Mouse (Mus musculus) heart, embryonic 11.5 days (tissue): ENCODE results near the gene Actr3. TPM values are rescaled to one million over a fixed set of nuclear protein-coding genes. Genes with fewer than 3 reads are reported as not detected.

ENCODE experiments used
- ATAC-seq: fragments of 200-750 bp; cut with Nextera tagmentation; replicated peaks from 2 replicates; pipeline ENCODE4 v1.8.0; 2017; ENCODE audit warnings: moderate library complexity; ENCODE audit not compliant: insufficient number of reproducible peaks, low FRiP score, low TSS enrichment
- H3K27ac ChIP-seq: fragments of 300-500 bp; sonication (generic); 2 replicates; pipeline ENCODE4 v1.5.1; 2014; ENCODE audit warnings: mild to moderate bottlenecking, low read depth, low read length
- H3K27me3 ChIP-seq: fragments of 300-500 bp; sonication (generic); 2 replicates; pipeline ENCODE4 v1.6.1; 2014; ENCODE audit warnings: mild to moderate bottlenecking, low read length, mixed read lengths; ENCODE audit not compliant: control insufficient read depth, insufficient read depth
- H3K36me3 ChIP-seq: fragments of 300-500 bp; sonication (generic); 2 replicates; pipeline ENCODE4 v1.6.1; 2014; ENCODE audit warnings: mild to moderate bottlenecking, low read length, moderate library complexity, mixed read lengths; ENCODE audit not compliant: control insufficient read depth, insufficient read depth
- H3K4me1 ChIP-seq: fragments of 300-500 bp; sonication (generic); 2 replicates; pipeline ENCODE4 v1.6.1; 2014; ENCODE audit warnings: low read length; ENCODE audit not compliant: control insufficient read depth, insufficient read depth
- H3K4me2 ChIP-seq: fragments of 300-500 bp; sonication (generic); 2 replicates; pipeline ENCODE4 v1.6.1; 2014; ENCODE audit warnings: mild to moderate bottlenecking, moderate library complexity
- H3K4me3 ChIP-seq: fragments of 300-500 bp; sonication (generic); 2 replicates; pipeline ENCODE4 v1.5.1; 2014; ENCODE audit warnings: low read depth, low read length
- H3K9ac ChIP-seq: fragments of 300-500 bp; sonication (generic); 2 replicates; pipeline ENCODE4 v1.6.1; 2014; ENCODE audit warnings: mild to moderate bottlenecking, low read depth, low read length, moderate library complexity
- H3K9me3 ChIP-seq: fragments of 300-500 bp; sonication (generic); replicated peaks from 2 replicates; pipeline ENCODE4 v1.6.1; 2016; ENCODE audit warnings: low read length; ENCODE audit not compliant: control insufficient read depth
- WGBS: fragments of 180-500 bp; shearing (Covaris S2); extraction: QIAGEN DNeasy Blood & Tissue Kit; methylation state at CpG from one replicate; pipeline ENCODE4 v1.1.7; 2014; ENCODE audit not compliant: insufficient replicate concordance; 5-methylcytosine and 5-hydroxymethylcytosine counted together
- polyA plus RNA-seq: library from polyadenylated mRNA; unstranded; fragments of >200 nt; fragmentation: Nextera tagmentation; extraction: Ambion mirVana; gene quantifications from 2 replicates; pipeline ENCODE4 v1.2.1, GENCODE M21; 2014

The Actr3 gene
- polyA plus RNA-seq, 1 experiment from 2014 or later, result 286 TPM

DNA sequence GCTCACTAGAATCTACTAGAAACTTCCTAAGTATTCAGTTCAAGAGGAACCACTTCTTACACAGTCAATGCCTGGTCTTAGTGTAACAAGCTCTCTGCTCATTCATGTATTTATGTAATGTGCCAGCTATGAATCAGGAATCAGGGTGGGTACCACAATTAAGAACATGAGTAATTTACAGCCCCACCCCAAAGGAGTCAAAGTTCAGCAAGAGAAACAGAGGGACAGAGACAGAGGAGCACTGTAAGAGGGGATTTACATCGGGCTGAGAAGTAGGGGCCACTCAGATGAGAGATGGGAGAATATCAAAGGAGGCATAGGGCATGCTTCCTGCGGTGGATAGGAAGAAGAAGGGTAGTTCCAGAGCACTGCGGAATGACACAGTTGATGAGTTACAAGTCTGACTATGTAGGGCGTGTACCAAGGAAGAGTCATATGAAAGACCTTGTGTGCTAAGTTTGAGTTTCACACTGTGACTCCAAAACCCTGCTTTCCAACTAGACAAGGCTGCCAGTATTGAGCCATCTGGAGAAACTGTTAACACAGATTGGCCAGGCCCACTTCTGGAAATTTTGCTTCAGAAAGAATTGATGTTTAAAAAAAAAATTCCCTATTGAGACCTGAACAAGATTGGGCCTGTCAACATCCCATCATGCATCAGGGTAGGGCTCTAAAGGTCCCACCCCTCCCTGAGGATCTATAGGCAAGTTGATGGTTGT lies 14.9 kb upstream of the Actr3 start:
- 74% methylated on average over 4 of the region's 4 CpGs for WGBS
- peaks cover 3% of the 10 kb centered on the region; the same call in 1 of the 2 replicates for H3K9me3 ChIP-seq
- no peak overlapping the region for H3K4me2 ChIP-seq

DNA sequence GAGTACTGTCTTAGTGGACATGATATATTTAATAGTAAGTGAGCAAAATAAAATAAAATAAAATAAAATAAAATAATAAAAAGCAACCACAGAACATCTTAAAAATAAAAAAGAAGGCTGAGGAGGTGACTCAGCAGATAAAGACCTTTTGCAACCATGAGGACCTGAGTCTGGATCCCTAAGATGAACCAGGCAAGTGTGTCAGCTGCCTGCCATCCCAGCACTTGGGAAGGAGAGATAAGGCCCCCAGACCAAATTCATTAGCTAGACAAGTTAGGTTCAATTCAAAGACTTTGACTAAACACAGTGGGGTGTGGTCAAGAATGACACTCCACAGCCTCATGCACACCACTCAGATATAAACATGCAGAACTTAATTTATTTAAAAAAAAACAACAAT lies 12.4 kb upstream of the Actr3 start:
- H3K27me3 ChIP-seq, result no peaks in the 10 kb centered on the region
- no peak for ATAC-seq
- H3K27ac ChIP-seq, result no peak overlapping the region

More for the DNA sequence above, 14.9 kb upstream of the Actr3 start:
- Histone ChIP-seq H3K4me1 (no peaks in the 10 kb centered on the region), H3K27ac (no peak overlapping the region), H3K36me3 (no peaks in the 10 kb centered on the region), H3K9ac (no peak overlapping the region), H3K27me3 (no peaks in the 10 kb centered on the region), H3K4me3 (no peak overlapping the region)
- ATAC-seq, result no peak

GRCm38 (mm10) chr1:125441679-125442078 lies 6.2 kb upstream of the Actr3 start:
- H3K27ac ChIP-seq, result no peak overlapping the region
- WGBS, result 61% methylated on average over 7 of the region's 7 CpGs
- H3K4me2 ChIP-seq, result no peak overlapping the region
- ATAC-seq, result no peak
- no peaks in the 10 kb centered on the region for H3K4me1 ChIP-seq
- H3K9ac ChIP-seq, result no peak overlapping the region
- no peak overlapping the region for H3K4me3 ChIP-seq
- H3K27me3 ChIP-seq, result no peaks in the 10 kb centered on the region
- H3K36me3 ChIP-seq, result no peaks in the 10 kb centered on the region
- no peaks in the 10 kb centered on the region for H3K9me3 ChIP-seq

More for the DNA sequence above, 12.4 kb upstream of the Actr3 start:
- Histone ChIP-seq H3K9ac (no peak overlapping the region), H3K4me2 (no peak overlapping the region), H3K4me3 (no peak overlapping the region), H3K36me3 (no peaks in the 10 kb centered on the region), H3K9me3 (peaks cover 3% of the 10 kb centered on the region; the same call in 1 of the 2 replicates), H3K4me1 (no peaks in the 10 kb centered on the region)

DNA sequence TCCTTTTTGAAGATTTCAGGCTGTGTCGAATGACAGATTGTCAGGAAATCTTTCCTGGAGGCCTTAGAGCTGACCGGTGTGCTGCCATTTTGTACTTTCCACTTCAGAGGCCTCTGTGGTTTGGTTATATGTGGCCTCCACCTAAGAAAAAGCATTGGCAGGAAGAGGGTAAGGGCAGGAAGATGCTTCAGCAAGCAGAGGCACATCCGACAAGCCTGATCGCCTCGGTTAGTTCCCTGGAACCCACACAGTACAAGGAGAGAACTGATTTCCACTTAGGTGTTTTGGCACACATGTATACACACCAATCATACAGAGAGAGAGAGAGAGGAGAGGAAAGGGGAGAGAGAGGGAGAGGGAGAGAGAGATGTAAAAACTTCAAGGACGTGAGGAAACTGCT lies 5.7 kb upstream of the Actr3 start:
- ATAC-seq, result no peak
- Histone ChIP-seq H3K4me3 (no peak overlapping the region), H3K4me2 (no peak overlapping the region), H3K4me1 (no peaks in the 10 kb centered on the region), H3K27ac (no peak overlapping the region), H3K36me3 (no peaks in the 10 kb centered on the region), H3K9ac (no peak overlapping the region), H3K9me3 (no peaks in the 10 kb centered on the region), H3K27me3 (no peaks in the 10 kb centered on the region)
- WGBS, result 76% methylated on average over 6 of the region's 6 CpGs

GRCm38 (mm10) chr1:125439556-125439955 lies 4.0 kb upstream of the Actr3 start:
- WGBS, result 92% methylated on average over 3 of the region's 3 CpGs
- H3K27me3 ChIP-seq, result no peaks in the 10 kb centered on the region
- H3K9ac ChIP-seq, result no peak overlapping the region
- no peak for ATAC-seq
- H3K36me3 ChIP-seq, result no peaks in the 10 kb centered on the region
- H3K27ac ChIP-seq, result no peak overlapping the region
- no peaks in the 10 kb centered on the region for H3K4me1 ChIP-seq
- no peaks in the 10 kb centered on the region for H3K9me3 ChIP-seq
- no peak overlapping the region for H3K4me3 ChIP-seq
- no peak overlapping the region for H3K4me2 ChIP-seq

DNA sequence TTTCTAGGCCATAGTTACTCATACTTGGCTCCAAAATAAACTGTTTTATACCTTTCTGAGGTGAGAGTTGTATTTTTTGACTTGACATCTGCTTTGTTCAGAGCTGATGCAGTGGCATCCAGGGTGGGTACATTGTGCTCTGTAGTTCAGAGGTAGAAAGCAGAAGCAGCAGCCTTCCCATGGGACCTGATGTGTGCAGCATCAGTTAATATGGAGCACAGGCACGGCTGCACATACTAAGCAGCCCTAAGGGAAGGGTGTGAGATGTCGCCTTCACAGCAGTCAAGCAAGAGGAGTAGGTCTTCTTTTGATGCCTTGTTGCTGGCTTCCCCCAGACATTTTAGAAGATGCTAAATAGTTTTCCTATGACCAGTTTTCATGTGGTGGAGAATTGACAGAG lies 3.3 kb upstream of the Actr3 start:
- no peaks in the 10 kb centered on the region for H3K36me3 ChIP-seq
- WGBS, result 77% methylated on average over 2 of the region's 2 CpGs

DNA sequence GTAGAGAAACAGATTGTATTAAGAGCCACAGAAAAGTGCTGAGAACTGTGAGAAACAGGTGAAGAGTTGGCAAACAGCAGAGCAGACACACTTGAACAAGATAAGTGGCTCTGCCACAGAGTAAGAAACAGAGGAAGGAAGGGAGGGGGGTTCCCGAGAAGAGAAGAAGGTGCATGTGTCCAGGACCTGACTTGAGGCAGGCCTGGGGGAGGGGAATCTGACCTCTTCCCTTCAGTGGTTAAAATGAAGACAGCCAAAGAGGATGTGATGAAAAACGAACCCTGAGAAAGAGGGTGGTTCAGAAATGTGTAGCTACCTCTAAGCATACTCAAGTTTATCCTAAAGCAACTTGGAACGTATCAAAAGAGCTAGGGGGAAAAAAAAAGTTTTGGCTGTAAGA lies 2.4 kb upstream of the Actr3 start:
- 37% methylated on average over 3 of the region's 3 CpGs for WGBS
- Histone ChIP-seq H3K4me1 (peaks cover 3% of the 10 kb centered on the region; the same call in 1 of the 2 replicates), H3K27me3 (no peaks in the 10 kb centered on the region), H3K36me3 (no peaks in the 10 kb centered on the region), H3K9ac (no peak overlapping the region), H3K4me2 (no peak overlapping the region), H3K9me3 (no peaks in the 10 kb centered on the region), H3K4me3 (no peak overlapping the region), H3K27ac (no peak overlapping the region)
- no peak for ATAC-seq

More for the DNA sequence above, 3.3 kb upstream of the Actr3 start:
- no peaks in the 10 kb centered on the region for H3K9me3 ChIP-seq
- H3K4me1 ChIP-seq, result no peaks in the 10 kb centered on the region
- no peak overlapping the region for H3K4me3 ChIP-seq
- H3K9ac ChIP-seq, result no peak overlapping the region
- no peaks in the 10 kb centered on the region for H3K27me3 ChIP-seq
- no peak overlapping the region for H3K4me2 ChIP-seq
- no peak overlapping the region for H3K27ac ChIP-seq
- ATAC-seq, result no peak

DNA sequence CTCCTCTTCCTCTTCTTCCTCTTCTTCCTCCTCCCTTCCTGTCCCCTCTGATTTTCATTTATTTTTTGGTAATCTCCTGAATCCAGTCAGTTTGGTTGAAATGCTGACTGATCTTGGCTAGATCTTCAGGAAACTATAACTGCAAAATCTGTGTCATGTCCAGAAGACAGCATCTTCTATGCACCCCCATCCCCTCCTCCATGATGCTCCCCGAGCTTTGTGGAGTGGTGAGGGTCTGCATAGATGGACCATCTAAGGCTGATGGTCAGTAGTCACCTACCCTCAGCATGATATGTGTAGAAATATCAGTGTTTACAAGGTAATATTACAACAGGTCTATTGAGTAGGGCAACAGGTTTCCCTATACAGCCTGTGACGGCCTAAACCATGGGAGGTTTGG lies 1.6 kb upstream of the Actr3 start:
- Histone ChIP-seq H3K27me3 (no peaks in the 10 kb centered on the region), H3K27ac (no peak overlapping the region), H3K4me3 (no peak overlapping the region), H3K4me2 (no peak overlapping the region), H3K9me3 (no peaks in the 10 kb centered on the region), H3K36me3 (no peaks in the 10 kb centered on the region), H3K9ac (no peak overlapping the region), H3K4me1 (peaks cover 4% of the 10 kb centered on the region; the same call in 1 of the 2 replicates)
- no peak for ATAC-seq
- WGBS, result 84% methylated on average over 2 of the region's 2 CpGs

GRCm38 (mm10) chr1:125435018-125435368 lies 534 bp downstream of the Actr3 start:
- H3K36me3 ChIP-seq, result no peaks in the 10 kb centered on the region
- no peaks in the 10 kb centered on the region for H3K27me3 ChIP-seq
- H3K4me2 ChIP-seq, result peak overlapping the region; percentile 72
- H3K9ac ChIP-seq, result peak overlapping the region; percentile 96
- peak; percentile 47; the same call in 1 of the 2 replicates for ATAC-seq
- H3K4me1 ChIP-seq, result peaks cover 23% of the 10 kb centered on the region
- peak overlapping the region; percentile 99 for H3K27ac ChIP-seq
- H3K4me3 ChIP-seq, result peak overlapping the region; percentile 82
- WGBS, result 2% methylated on average over 23 of the region's 23 CpGs
- H3K9me3 ChIP-seq, result no peaks in the 10 kb centered on the region
